Mouse (Mus musculus) embryonic facial prominence, embryonic 10.5 days (tissue): ENCODE results near the gene Hip1r. TPM values are rescaled to one million over a fixed set of nuclear protein-coding genes. Genes with fewer than 3 reads are reported as not detected.

ENCODE experiments used
- DNase-seq: peaks from one replicate; pipeline ENCODE4 v3.0.0-alpha.2; 2017; ENCODE audit warnings: low spot score
- H3K27ac ChIP-seq: fragments of 300-500 bp; sonication (generic); replicated peaks from 2 replicates; pipeline ENCODE4 v1.5.1; 2016; ENCODE audit warnings: mild to moderate bottlenecking
- H3K27me3 ChIP-seq: fragments of 300-500 bp; sonication (generic); replicated peaks from 2 replicates; pipeline ENCODE4 v1.6.1; 2016; ENCODE audit warnings: low read depth, mild to moderate bottlenecking; ENCODE audit not compliant: poor library complexity, severe bottlenecking
- H3K36me3 ChIP-seq: fragments of 300-500 bp; sonication (generic); replicated peaks from 2 replicates; pipeline ENCODE4 v1.6.1; 2016; ENCODE audit warnings: mild to moderate bottlenecking, moderate library complexity
- H3K4me1 ChIP-seq: fragments of 300-500 bp; sonication (generic); 2 replicates; pipeline ENCODE4 v1.6.1; 2016
- H3K4me3 ChIP-seq: fragments of 300-500 bp; sonication (generic); 2 replicates; pipeline ENCODE4 v1.5.1; 2016; ENCODE audit warnings: mild to moderate bottlenecking, moderate library complexity
- H3K9me3 ChIP-seq: fragments of 300-500 bp; sonication (generic); 2 replicates; pipeline ENCODE4 v1.6.1; 2016; ENCODE audit warnings: mild to moderate bottlenecking
- WGBS: fragments of 180-500 bp; shearing (Covaris S2); methylation state at CpG from one replicate; pipeline ENCODE4 v1.1.7; 2016; 5-methylcytosine and 5-hydroxymethylcytosine counted together
- polyA plus RNA-seq: library from polyadenylated mRNA; unstranded; fragments of >200 nt; fragmentation: Nextera tagmentation; extraction: Ambion mirVana; gene quantifications from 2 replicates; pipeline ENCODE4 v1.2.1, GENCODE M21; 2016

The Hip1r gene
- 8.5 and 10.7 TPM in 2 replicates for polyA plus RNA-seq

DNA sequence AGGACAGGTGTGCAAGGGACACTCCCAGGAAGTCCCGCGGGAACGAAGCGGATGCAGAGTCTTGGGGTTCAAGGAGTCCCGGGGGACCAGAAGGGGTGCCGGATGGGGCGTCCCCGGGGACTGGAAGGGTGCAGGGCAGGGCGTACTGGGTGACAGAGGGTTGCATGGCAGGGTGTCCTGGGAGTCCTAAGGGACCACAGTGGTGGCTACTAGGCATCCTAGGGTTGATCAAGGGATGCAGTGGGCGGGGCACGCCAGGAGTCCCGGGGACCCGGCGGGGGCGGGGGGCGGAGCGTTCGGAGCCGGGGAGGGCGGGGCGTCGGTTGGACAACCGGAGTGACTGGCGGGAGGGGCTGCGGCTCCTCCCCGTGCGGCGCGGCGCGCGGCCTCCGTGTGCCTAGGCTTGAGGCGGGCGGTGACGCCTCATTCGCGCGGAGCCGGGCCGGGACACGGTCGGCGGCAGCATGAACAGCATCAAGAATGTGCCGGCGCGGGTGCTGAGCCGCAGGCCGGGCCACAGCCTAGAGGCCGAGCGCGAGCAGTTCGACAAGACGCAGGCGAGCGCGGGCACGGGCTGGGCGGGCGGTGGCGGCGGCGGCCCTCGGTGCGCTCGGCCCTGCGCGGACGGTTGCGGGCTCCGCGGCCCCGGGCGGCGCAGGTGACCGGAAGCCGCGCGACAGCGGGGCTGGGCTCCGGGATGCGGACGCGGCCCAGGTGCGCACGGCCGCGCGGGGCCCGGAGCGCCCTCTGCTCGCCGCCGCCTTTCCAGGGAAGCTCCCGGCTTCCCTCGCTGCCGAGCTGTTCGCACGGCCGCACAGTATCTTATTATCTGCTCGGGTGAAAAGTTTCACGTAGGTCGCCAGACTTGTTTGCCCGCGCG lies at the start of gene Hip1r:
Hip1r (plus strand) TSS at position 330 of the 880 bp plus-strand sequence.
- Histone ChIP-seq H3K4me1 (peaks cover 41% of the 10 kb centered on the region), H3K27me3 (peaks cover 62% of the 10 kb centered on the region), H3K9me3 (no peaks in the 10 kb centered on the region), H3K27ac (peak within 1 kb of the TSS; percentile 79), H3K4me3 (peak within 1 kb of the TSS; percentile 76), H3K36me3 (no peaks in the 10 kb centered on the region)
- DNase-seq, result peak; percentile 81
- 2% methylated on average over 106 of the region's 106 CpGs for WGBS

DNA sequence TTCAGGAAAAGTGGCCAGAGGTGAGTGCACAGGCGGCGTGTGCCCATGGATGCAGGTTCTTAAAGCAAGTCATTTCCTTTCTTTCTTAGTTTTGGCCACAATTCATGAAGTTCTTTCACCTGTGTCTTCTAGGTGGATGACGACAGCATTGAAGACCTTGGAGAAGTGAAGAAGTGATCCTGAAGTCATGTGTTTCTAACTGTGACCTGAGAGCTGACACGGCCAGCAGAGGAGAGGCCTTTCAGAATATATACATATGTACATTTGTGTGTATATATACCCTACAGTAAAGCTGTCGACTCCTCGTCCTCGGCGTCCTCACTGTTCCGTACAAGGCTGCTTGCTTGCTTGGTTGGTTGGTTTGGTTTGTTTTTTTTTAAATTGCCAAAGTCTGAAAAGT lies 46.3 kb upstream of the Hip1r start, which contains the start of gene Gm43518:
Gm43518 (plus strand) TSS at position 301 of the 400 bp plus-strand sequence.
- WGBS, result 94% methylated on average over 9 of the region's 9 CpGs
- DNase-seq, result no peak
- peaks cover 9% of the 10 kb centered on the region for H3K4me1 ChIP-seq
- H3K4me3 ChIP-seq, result no peak within 1 kb of the TSS
- H3K36me3 ChIP-seq, result peaks cover 79% of the 10 kb centered on the region
- H3K27me3 ChIP-seq, result no peaks in the 10 kb centered on the region
- no peak within 1 kb of the TSS for H3K27ac ChIP-seq
- no peaks in the 10 kb centered on the region for H3K9me3 ChIP-seq

DNA sequence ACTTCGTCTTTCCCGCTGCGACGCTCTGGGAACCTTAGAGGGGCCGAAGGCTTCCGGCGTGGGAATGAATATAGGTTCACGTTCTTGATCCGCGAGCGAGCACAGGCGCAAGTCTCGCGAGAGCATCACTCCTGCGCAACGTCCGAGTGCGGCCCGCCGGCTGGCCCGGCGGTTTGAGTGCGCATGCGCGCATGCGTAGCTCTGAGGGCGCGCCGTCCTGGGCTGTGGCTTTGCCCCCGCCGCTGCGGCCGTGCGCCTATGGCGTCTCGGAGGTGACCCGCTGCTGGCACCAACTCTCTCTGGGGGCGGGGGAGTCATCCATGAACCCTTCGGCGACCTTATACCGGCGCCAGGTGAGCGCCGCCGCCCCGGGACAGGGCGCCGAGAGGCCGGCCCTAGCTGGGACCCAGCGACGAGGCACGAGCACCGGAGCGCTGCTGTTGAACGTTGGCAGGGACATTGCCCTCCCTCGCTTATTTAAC lies 42.9 kb upstream of the Hip1r start, which contains the start of gene Ccdc62:
Ccdc62 (plus strand) TSS at position 172 of the 482 bp plus-strand sequence.
- peak within 1 kb of the TSS; percentile 91 for H3K4me3 ChIP-seq
- H3K27ac ChIP-seq, result peak within 1 kb of the TSS; percentile 98
- WGBS, result under 1% methylated on average over 56 of the region's 56 CpGs
- no peaks in the 10 kb centered on the region for H3K9me3 ChIP-seq
- peak; percentile 96 for DNase-seq
- peaks cover 14% of the 10 kb centered on the region for H3K4me1 ChIP-seq
- H3K36me3 ChIP-seq, result peaks cover 45% of the 10 kb centered on the region
- no peaks in the 10 kb centered on the region for H3K27me3 ChIP-seq

DNA sequence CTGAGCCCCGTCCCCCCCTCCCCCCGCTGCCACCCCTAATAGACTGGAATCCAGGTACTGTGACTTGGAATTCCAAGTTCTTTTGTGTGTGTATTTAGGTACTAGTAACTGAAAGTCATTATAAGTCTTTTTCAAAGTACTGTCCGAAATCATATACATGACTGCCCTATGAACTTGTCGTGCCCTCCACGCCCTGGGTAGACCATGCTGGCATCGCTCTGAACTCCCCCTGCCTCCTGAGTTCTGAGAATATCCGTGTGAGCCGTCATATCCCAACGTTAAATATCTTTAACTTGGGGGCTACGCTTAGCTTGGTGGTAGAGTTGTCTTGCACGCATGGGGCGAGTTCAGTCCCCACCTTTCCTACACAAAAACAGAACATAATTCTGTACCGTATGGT lies 42.3 kb upstream of the Hip1r start:
- WGBS, result 52% methylated on average over 13 of the region's 13 CpGs
- H3K4me1 ChIP-seq, result peaks cover 14% of the 10 kb centered on the region

DNA sequence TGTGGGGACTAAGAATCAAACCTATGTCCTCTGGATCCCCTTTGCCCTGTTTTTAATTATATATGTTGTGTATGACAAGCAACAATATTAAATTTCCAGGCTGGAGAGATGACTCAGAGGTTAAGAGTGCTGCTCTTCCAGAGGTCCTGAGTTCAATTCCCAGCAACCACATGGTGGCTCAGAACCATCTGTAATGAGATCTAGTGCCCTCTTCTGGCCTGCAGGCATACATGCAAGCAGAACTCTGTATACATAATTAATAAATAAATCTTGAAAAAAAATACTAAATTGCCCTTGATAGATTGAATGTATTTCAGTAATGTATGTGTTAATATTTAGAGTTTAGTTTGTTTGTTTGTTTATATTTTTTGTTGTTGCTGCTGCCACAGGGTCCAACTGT lies 40.5 kb upstream of the Hip1r start:
- Histone ChIP-seq H3K27ac (no peak overlapping the region), H3K4me3 (no peak overlapping the region), H3K27me3 (no peaks in the 10 kb centered on the region), H3K9me3 (no peaks in the 10 kb centered on the region), H3K4me1 (peaks cover 14% of the 10 kb centered on the region), H3K36me3 (peaks cover 21% of the 10 kb centered on the region)
- no peak for DNase-seq

More for the DNA sequence above, 42.3 kb upstream of the Hip1r start:
- DNase-seq, result no peak
- peaks cover 39% of the 10 kb centered on the region for H3K36me3 ChIP-seq
- no peaks in the 10 kb centered on the region for H3K27me3 ChIP-seq
- peak overlapping the region; percentile 98 for H3K27ac ChIP-seq
- peak overlapping the region; percentile 91 for H3K4me3 ChIP-seq
- no peaks in the 10 kb centered on the region for H3K9me3 ChIP-seq

DNA sequence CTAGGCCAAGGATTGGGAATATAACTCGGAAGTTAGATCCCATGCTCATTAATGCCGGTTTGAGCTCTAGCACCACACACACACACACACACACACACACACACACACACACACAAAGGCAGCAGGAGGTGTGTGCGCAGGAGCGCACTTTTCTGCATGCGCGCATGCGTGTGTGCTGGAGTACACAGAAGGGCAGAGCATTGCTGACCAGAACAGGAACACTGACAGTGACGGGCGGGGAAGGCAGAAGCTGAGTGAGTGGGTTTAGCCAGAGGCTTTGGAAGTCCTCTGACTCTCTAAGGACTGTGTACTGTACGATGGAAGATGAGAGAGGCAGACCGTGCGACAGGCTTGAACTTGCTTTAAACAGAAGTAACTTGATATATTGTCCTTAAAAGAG lies 39.9 kb upstream of the Hip1r start:
- 89% methylated on average over 12 of the region's 12 CpGs for WGBS
- Histone ChIP-seq H3K36me3 (peaks cover 15% of the 10 kb centered on the region), H3K27ac (no peak overlapping the region), H3K4me1 (peaks cover 14% of the 10 kb centered on the region), H3K27me3 (no peaks in the 10 kb centered on the region), H3K9me3 (no peaks in the 10 kb centered on the region), H3K4me3 (no peak overlapping the region)
- peak; percentile 10 for DNase-seq

DNA sequence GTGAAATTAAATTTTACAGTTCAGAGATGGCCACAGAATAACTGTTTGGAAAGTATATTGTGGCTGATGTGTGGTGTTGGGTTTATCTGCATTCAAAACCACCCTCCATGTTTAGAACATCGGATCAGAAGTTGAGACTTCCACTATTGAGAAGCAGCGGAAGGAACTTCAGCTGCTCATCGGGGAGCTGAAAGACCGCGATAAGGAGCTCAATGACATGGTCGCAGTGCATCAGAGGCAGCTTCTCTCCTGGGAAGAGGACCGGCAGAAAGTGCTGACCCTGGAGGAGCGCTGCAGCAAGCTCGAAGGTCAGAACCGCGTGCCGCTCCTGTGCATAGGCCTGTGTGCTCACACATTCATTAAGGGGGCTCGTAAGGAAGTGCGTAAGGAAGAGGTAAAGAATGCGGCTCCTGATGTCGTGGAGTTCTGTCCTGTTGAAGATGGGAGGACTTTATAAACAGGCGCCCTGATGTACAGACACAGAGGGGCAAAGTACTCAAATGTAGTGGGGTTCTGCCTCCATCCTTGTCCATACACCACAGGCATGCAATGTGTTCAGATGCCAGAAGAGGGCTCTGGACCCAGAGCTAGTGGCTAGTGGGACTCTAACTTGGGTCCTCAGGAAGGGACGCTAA lies 39.4 kb upstream of the Hip1r start:
- peak; percentile 52 for DNase-seq
- peaks cover 10% of the 10 kb centered on the region for H3K36me3 ChIP-seq
- WGBS, result 37% methylated on average over 18 of the region's 18 CpGs
- no peaks in the 10 kb centered on the region for H3K9me3 ChIP-seq
- H3K27me3 ChIP-seq, result no peaks in the 10 kb centered on the region
- 0 out of 2 replicates have a peak overlapping the region, but pooled peaks have one; percentile 27 for H3K27ac ChIP-seq
- no peak overlapping the region for H3K4me3 ChIP-seq
- H3K4me1 ChIP-seq, result peaks cover 14% of the 10 kb centered on the region

DNA sequence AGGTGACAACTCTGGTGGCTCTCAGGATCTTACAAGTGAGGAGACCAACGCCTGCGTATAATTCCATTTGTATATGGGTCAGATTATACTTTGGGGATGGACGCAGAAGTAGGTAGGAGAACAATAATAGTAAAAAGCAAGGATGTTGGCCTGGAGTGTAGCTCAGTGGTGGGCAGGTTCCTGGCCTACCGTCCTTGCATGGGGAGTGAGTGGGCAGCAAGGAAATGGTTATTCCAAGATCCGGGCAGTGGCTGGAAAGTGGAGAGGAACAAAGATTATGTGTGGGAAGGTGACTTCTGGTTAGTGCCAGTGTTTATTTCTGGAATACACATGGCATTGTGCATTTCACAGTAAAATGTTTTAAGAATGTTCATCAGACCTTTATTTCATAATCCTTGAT lies 37.5 kb upstream of the Hip1r start:
- Histone ChIP-seq H3K27ac (no peak overlapping the region), H3K27me3 (no peaks in the 10 kb centered on the region), H3K4me1 (peaks cover 11% of the 10 kb centered on the region), H3K36me3 (no peaks in the 10 kb centered on the region), H3K9me3 (no peaks in the 10 kb centered on the region), H3K4me3 (no peak overlapping the region)
- no peak for DNase-seq
- WGBS, result 91% methylated on average over 5 of the region's 5 CpGs

DNA sequence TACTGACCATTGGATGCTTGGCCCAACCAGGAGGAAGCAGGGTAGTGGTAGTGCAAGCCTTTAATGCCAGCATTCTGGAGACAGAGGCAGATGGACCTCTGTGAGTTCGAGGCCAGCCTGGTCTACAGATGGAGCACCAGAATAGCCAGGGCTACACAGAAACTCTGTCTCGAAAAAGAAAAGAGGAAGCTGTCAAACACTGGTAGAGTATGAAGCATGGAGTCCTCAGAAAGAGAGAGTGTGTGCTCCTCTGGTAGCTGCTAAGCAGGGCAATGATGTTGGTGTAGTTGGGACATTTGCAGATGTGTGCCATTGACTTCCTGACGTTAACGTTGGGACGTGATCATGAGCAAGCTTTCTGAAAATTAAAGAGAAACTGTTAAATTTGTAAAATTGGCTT lies 34.9 kb upstream of the Hip1r start:
- WGBS, result 88% methylated on average over 5 of the region's 5 CpGs
- Histone ChIP-seq H3K4me1 (peaks cover 4% of the 10 kb centered on the region), H3K27me3 (no peaks in the 10 kb centered on the region), H3K9me3 (no peaks in the 10 kb centered on the region), H3K36me3 (no peaks in the 10 kb centered on the region), H3K27ac (no peak overlapping the region), H3K4me3 (no peak overlapping the region)
- DNase-seq, result no peak

DNA sequence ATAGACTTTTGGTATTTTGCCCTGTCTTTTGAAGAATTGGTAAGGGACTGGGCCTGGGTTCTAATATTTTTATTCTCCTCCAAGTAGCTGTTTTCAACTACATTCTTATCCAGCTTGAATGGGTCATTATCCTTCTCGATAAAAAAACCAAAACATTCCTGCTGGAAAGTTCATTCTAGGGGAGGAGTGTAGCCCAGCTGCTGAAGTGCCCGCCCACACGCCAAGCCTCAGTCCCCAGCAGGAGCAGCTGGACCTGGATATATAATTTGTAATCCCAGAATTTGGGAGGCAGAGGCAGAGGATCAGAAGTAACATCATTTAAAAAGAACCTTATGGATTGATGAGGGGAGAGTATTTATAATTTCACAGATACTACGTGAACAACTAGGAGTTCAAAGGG lies 26.9 kb upstream of the Hip1r start:
- no peak overlapping the region for H3K4me3 ChIP-seq
- H3K36me3 ChIP-seq, result no peaks in the 10 kb centered on the region
- H3K4me1 ChIP-seq, result no peaks in the 10 kb centered on the region
- WGBS, result 69% methylated on average over 4 of the region's 4 CpGs
- DNase-seq, result no peak
- no peaks in the 10 kb centered on the region for H3K27me3 ChIP-seq
- no peak overlapping the region for H3K27ac ChIP-seq
- no peaks in the 10 kb centered on the region for H3K9me3 ChIP-seq

DNA sequence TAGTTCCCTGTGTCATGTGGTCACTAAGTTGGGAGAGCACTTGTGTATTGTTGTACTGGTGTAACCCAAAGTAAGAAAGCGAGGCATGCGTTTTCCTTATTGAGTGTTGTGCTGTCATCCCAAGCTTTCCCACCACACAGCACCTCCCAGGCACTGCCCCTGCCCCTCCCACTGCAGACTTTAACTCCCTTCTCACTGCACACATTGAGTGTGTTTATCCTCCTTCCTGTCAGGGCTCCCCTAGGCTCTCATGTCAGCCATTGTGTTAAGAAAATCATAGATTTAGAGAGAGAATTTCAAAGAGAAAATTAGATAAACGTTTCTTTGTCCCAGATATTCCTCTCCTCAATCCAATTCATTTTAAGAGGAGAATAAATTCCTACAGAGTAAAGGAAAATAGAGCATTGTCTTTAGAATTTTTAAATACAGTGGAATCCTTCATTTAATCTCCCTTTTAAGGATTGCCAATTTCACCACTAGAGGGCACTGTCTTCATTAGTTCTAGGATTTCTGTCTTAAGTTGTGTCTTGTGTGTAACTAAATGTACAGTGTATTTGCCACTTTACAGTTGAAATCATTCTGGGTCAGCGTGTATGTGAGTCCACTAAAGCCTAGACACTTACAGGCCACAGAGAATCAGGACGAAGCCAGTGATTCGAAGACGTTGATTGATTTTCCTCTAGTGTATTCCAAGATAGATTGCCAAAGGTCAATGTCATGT lies 26.2 kb upstream of the Hip1r start:
- H3K4me3 ChIP-seq, result no peak overlapping the region
- H3K4me1 ChIP-seq, result no peaks in the 10 kb centered on the region
- 53% methylated on average over 7 of the region's 7 CpGs for WGBS
- H3K27ac ChIP-seq, result no peak overlapping the region
- no peaks in the 10 kb centered on the region for H3K9me3 ChIP-seq
- H3K36me3 ChIP-seq, result no peaks in the 10 kb centered on the region
- no peak for DNase-seq
- no peaks in the 10 kb centered on the region for H3K27me3 ChIP-seq

DNA sequence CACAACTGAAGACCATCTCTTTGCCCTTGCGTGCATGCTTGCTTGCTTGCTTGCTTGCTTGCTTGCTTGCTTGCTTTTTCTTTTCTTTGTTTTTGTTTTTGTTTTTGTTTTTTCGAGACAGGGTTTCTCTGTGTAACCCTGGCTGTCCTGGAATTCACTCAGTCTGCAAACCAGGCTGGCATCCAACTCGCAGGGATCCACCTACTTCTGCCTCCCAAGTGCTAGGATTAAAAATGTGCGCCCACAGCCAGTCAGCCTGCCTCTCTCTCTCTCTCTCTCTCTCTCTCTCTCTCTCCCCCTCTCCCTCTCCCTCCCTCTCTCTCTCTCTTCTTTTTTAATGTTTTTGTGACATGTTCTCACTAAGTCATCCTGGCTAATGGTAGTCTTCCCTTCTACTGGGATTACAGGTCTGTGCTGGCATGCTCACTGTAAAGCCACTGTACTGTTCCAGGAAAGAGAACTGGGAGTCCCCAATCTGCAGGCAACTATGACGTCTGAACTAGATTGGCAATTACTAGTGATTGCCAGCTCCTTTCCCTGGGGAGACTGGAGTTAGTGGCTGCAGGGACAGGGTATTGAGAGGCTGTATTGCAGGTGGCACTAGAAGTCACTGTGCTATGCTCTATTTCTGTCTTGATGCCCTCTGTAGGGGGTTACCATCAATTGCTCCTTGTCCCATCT lies 20.9 kb upstream of the Hip1r start:
- no peak overlapping the region for H3K4me3 ChIP-seq
- peaks cover 5% of the 10 kb centered on the region; the same call in 1 of the 2 replicates for H3K4me1 ChIP-seq
- H3K9me3 ChIP-seq, result no peaks in the 10 kb centered on the region
- H3K36me3 ChIP-seq, result no peaks in the 10 kb centered on the region
- H3K27me3 ChIP-seq, result no peaks in the 10 kb centered on the region
- WGBS, result 69% methylated on average over 5 of the region's 5 CpGs
- DNase-seq, result no peak
- H3K27ac ChIP-seq, result no peak overlapping the region
